Mouse (Mus musculus) lung, postnatal 0 days (tissue): ENCODE data around the gene Wdr54. TPM values are rescaled to one million over a fixed set of nuclear protein-coding genes. Genes with fewer than 3 reads are reported as not detected.

Experiments used
- ATAC-seq: fragments of 200-750 bp; cut with Nextera tagmentation; 2 replicates; pipeline ENCODE4 v1.8.0; 2017; ENCODE audit warnings: moderate library complexity
- DNase-seq: peaks from one replicate; pipeline ENCODE4 v3.0.0-alpha.2; 2016; ENCODE audit warnings: low spot score
- H3K27ac ChIP-seq: fragments of 300-500 bp; sonication (generic); 2 replicates; pipeline ENCODE4 v1.5.1; 2014; ENCODE audit warnings: antibody characterized with exemption, mild to moderate bottlenecking, low read length, mixed read lengths
- H3K27me3 ChIP-seq: fragments of 300-500 bp; sonication (generic); replicated peaks from 2 replicates; pipeline ENCODE4 v1.6.1; 2014; ENCODE audit warnings: low read length, mixed read lengths; ENCODE audit not compliant: insufficient read depth
- H3K36me3 ChIP-seq: fragments of 300-500 bp; sonication (generic); 2 replicates; pipeline ENCODE4 v1.6.1; 2014; ENCODE audit warnings: low read length, mixed read lengths; ENCODE audit not compliant: insufficient read depth
- H3K4me1 ChIP-seq: fragments of 300-500 bp; sonication (generic); 2 replicates; pipeline ENCODE4 v1.6.1; 2014; ENCODE audit warnings: antibody characterized with exemption, low read depth, low read length, mixed read lengths; ENCODE audit not compliant: insufficient read depth
- H3K4me2 ChIP-seq: fragments of 300-500 bp; sonication (generic); replicated peaks from 2 replicates; pipeline ENCODE4 v1.6.1; 2014; ENCODE audit warnings: low read depth, mild to moderate bottlenecking, low read length, moderate library complexity, mixed read lengths
- H3K4me3 ChIP-seq: fragments of 300-500 bp; sonication (generic); 2 replicates; pipeline ENCODE4 v1.5.1; 2014; ENCODE audit warnings: low read depth, low read length
- H3K9ac ChIP-seq: fragments of 300-500 bp; sonication (generic); replicated peaks from 2 replicates; pipeline ENCODE4 v1.6.1; 2014; ENCODE audit warnings: low read depth, mild to moderate bottlenecking
- H3K9me3 ChIP-seq: fragments of 300-500 bp; sonication (generic); 2 replicates; pipeline ENCODE4 v1.6.1; 2016; ENCODE audit warnings: low read length, mixed read lengths
- CTCF ChIP-seq: IDR thresholded peaks from 2 replicates; pipeline ENCODE4 v1.5.1; 2016; ENCODE audit warnings: antibody characterized with exemption, mild to moderate bottlenecking
- EP300 ChIP-seq: IDR thresholded peaks from 2 replicates; pipeline ENCODE4 v1.6.1; 2016; ENCODE audit warnings: antibody characterized with exemption, mild to moderate bottlenecking, control low read depth
- WGBS: fragments of 180-500 bp; shearing (Covaris S2); extraction: QIAGEN DNeasy Blood & Tissue Kit; methylation state at CpG from one replicate; pipeline ENCODE4 v1.1.7; 2014; 5-methylcytosine and 5-hydroxymethylcytosine counted together
- polyA plus RNA-seq: library from polyadenylated mRNA; unstranded; fragments of >200 nt; fragmentation: Nextera tagmentation; extraction: Ambion mirVana; gene quantifications from 2 replicates; pipeline ENCODE4 v1.2.1, GENCODE M21; 2015

Gene Wdr54
- polyA plus RNA-seq, 1 experiment from 2014 or later = 3.1 TPM

DNA sequence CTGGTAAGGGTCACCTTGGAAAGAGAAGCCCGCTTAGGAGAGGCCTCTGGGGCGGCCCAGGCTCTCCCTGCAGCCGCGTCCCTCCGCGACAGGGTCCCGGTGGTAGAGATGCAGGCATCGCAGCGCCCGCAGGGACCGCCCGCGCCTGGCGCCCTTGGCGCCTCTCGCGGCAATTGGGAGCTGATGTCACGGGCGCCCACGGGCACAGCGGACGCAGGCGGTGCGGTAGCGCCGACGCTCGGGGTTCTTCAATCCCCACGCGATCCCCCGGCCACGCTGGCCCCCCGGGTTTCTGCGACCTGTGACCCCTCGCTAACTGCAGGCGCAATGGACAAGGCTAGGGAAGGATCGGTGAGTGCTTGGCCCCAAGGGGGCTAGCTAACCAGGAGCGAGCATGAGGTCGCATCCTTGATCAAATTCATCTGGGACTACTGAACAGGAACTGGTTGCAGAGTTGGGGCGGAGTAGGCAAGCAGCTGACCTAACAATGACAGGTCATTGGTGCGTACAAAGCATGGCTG lies 13.9 kb downstream of the Wdr54 start:
- TF ChIP-seq CTCF (no peak), EP300 (no peak)
- Histone ChIP-seq H3K27ac (no peak overlapping the region), H3K27me3 (no peaks in the 10 kb centered on the region), H3K4me3 (no peak overlapping the region; the same call in 1 of the 2 replicates), H3K4me2 (peak overlapping the region; percentile 41), H3K9me3 (no peaks in the 10 kb centered on the region), H3K36me3 (no peaks in the 10 kb centered on the region), H3K9ac (no peak overlapping the region), H3K4me1 (peaks cover 3% of the 10 kb centered on the region; the same call in 1 of the 2 replicates)
- 12% methylated on average over 41 of the region's 41 CpGs for WGBS
- ATAC-seq (no peak), DNase-seq (no peak)

DNA sequence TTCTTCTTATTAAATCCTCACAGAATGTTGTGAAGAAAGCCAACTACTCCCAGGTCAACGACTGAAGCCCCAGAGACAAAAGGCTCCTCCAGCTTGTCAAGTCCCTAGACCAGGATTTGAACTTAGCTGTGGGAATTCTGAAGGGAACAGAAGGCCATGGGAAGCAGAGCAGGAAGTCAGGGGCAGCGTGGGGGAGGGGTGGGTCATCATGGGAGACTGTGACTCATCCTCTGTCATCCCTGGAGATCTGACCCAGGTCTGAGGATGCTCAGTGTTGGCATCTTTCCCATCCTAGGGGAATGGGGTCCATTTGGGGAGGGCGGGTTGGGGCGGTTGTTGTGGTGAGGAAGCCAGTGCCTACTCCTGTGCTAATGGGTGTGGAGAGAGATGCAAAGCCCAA lies 14.6 kb downstream of the Wdr54 start:
- ATAC-seq (no peak), DNase-seq (no peak)
- TF ChIP-seq CTCF (no peak), EP300 (no peak)
- WGBS = 48% methylated on average over 4 of the region's 4 CpGs
- Histone ChIP-seq H3K9me3 (no peaks in the 10 kb centered on the region), H3K27ac (no peak overlapping the region), H3K27me3 (no peaks in the 10 kb centered on the region), H3K4me2 (peak overlapping the region; percentile 41; the same call in 1 of the 2 replicates), H3K4me1 (peaks cover 5% of the 10 kb centered on the region; the same call in 1 of the 2 replicates), H3K36me3 (no peaks in the 10 kb centered on the region), H3K4me3 (no peak overlapping the region), H3K9ac (no peak overlapping the region)

DNA sequence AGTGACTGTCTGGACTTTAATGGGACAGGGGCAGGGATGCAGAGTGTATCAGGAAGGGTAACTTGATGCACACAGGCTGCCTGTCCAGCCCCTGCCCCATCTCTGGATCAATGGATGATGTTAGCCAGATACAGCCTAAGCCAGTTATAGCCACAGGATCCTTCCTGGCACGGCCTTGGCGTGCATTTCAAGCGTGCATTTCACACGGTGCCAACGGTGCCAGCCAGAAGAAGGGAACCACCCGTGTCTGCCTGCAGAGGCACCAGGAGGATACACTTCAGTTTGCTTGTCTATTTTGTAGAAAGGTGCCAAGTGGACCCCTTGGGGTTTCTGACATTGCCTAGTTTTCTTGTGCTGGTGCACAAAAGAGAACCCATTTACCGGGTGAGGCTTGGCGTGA lies 16.2 kb downstream of the Wdr54 start:
- Histone ChIP-seq H3K9ac (no peak overlapping the region), H3K27me3 (no peaks in the 10 kb centered on the region), H3K4me3 (no peak overlapping the region), H3K36me3 (no peaks in the 10 kb centered on the region), H3K4me1 (peaks cover 20% of the 10 kb centered on the region; the same call in 1 of the 2 replicates), H3K27ac (no peak overlapping the region), H3K9me3 (no peaks in the 10 kb centered on the region), H3K4me2 (no peak overlapping the region)
- ATAC-seq (no peak), DNase-seq (no peak)
- TF ChIP-seq CTCF (no peak), EP300 (no peak)
- 93% methylated on average over 8 of the region's 8 CpGs for WGBS

DNA sequence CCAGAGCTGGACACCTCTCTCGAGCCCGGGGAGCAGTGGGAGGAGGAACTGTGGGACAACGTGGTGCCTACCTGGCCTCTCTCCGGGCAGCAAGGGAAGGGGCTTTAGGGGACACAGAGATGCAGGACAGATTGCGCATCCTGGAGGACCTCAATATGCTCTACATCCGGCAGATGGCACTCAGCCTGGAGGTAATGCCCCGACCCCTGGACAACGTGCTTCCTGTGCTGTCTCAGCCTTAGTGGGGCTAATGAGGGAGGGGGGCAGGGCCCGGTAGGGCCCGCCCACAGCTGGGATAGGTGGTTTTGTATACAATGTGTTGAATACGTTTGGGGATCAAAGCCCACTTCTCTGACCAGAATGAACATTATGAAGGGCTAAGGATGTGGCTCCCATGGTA lies 18.1 kb downstream of the Wdr54 start:
- Histone ChIP-seq H3K4me2 (peak overlapping the region; percentile 89), H3K27ac (peak overlapping the region; percentile 96), H3K4me3 (peak overlapping the region; percentile 51), H3K27me3 (no peaks in the 10 kb centered on the region), H3K9me3 (no peaks in the 10 kb centered on the region), H3K4me1 (peaks cover 21% of the 10 kb centered on the region; the same call in 1 of the 2 replicates), H3K36me3 (no peaks in the 10 kb centered on the region), H3K9ac (0 out of 2 replicates have a peak overlapping the region, but pooled peaks have one; percentile 61)
- DNase-seq (peak; percentile 34), ATAC-seq (peak; percentile 12; the same call in 1 of the 2 replicates)
- peak; percentile 29; the same call in 1 of the 2 replicates for TF ChIP-seq CTCF
- TF ChIP-seq EP300 = no peak
- WGBS = 2% methylated on average over 11 of the region's 11 CpGs

DNA sequence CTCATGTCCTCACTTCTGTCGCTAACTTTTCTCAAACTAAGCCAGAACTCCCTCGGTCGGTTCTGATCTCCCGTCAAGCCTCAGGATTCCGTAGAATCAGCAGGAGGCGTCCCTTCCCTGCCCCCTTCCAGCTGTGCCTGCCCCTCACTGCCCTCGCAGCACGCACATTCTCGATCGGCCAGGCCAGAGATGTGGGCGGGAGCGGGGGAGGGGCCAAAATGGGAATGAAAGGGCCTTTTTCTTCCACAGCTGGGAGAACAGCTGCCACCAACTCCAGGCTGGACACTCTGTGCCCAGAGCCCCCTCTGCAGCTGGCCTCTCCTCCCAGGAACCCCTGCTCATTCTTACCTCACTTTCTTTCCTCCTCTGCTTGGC lies 18.6 kb downstream of the Wdr54 start:
- H3K9me3 ChIP-seq = no peaks in the 10 kb centered on the region
- TF ChIP-seq CTCF (peak; percentile 33), EP300 (no peak)
- DNase-seq (peak; percentile 94), ATAC-seq (peak; percentile 85)
- H3K27me3 ChIP-seq = no peaks in the 10 kb centered on the region
- H3K4me2 ChIP-seq = peak overlapping the region; percentile 89
- peak overlapping the region; percentile 61 for H3K9ac ChIP-seq
- under 1% methylated on average over 12 of the region's 12 CpGs for WGBS
- peaks cover 21% of the 10 kb centered on the region; the same call in 1 of the 2 replicates for H3K4me1 ChIP-seq
- no peaks in the 10 kb centered on the region for H3K36me3 ChIP-seq
- H3K4me3 ChIP-seq = peak overlapping the region; percentile 51
- H3K27ac ChIP-seq = peak overlapping the region; percentile 96

DNA sequence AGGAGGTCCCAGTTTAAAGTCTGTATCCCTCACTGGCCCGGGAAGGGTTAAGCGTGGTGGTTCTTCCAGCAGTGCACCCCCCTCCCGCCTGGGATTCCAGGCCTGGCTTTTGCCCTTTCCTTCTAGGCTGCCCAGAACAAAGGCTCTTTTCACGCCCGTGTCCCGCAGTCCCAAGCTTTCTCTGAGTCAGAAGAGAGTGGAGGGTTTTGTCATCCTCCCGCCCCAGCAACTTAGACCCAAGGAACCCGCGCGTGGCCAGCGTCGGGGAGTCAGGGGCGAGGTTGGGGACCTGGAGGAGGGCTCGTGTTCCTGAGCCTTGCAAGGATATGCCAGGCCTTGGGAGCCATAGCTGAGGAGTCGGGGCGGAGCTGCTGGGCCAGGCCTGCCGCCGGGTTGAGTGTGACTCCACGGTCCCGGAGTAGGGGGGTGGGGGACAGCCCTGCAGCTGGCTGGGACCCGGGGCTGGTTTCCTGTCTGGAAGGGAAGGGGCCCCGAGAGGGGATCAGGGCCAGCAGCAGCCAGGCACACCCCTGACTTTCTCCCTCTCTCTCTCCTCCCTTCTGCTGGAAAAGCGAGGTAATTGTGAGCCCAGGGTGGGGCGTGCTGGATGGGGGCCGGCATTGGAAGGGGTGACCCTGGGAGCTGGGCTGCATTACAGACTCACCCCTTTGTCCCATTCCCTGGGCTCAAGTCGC lies 19.2 kb downstream of the Wdr54 start:
- no peaks in the 10 kb centered on the region for H3K27me3 ChIP-seq
- DNase-seq (peak; percentile 85), ATAC-seq (peak; percentile 75)
- WGBS = 1% methylated on average over 22 of the region's 26 CpGs
- H3K9ac ChIP-seq = peak overlapping the region; percentile 61
- H3K4me3 ChIP-seq = peak overlapping the region; percentile 51
- peaks cover 21% of the 10 kb centered on the region; the same call in 1 of the 2 replicates for H3K4me1 ChIP-seq
- TF ChIP-seq EP300 (no peak), CTCF (no peak)
- no peaks in the 10 kb centered on the region for H3K9me3 ChIP-seq
- no peaks in the 10 kb centered on the region for H3K36me3 ChIP-seq
- H3K27ac ChIP-seq = peak overlapping the region; percentile 96
- peak overlapping the region; percentile 89 for H3K4me2 ChIP-seq
